Mouse (Mus musculus) limb, embryonic 14.5 days (tissue): ENCODE measurements around the gene Afg1l. TPM values are rescaled to one million over a fixed set of nuclear protein-coding genes. Genes with fewer than 3 reads are reported as not detected.

ENCODE experiments used
- ATAC-seq: fragments of 200-750 bp; cut with Nextera tagmentation; 2 replicates; pipeline ENCODE4 v1.8.0; 2017; ENCODE audit warnings: low read depth, moderate number of reproducible peaks, moderate TSS enrichment; ENCODE audit not compliant: low FRiP score
- DNase-seq: peaks from one replicate; pipeline ENCODE4 v3.0.0-alpha.2; 2015; ENCODE audit warnings: low spot score
- H3K27ac ChIP-seq: fragments of 300-500 bp; sonication (generic); replicated peaks from 2 replicates; pipeline ENCODE4 v1.5.1; 2014; ENCODE audit warnings: low read depth, mild to moderate bottlenecking, low read length, moderate library complexity, mixed read lengths
- H3K27me3 ChIP-seq: fragments of 300-500 bp; sonication (generic); 2 replicates; pipeline ENCODE4 v1.6.1; 2014; ENCODE audit warnings: low read length, mixed read lengths; ENCODE audit not compliant: control insufficient read depth, insufficient read depth
- H3K36me3 ChIP-seq: fragments of 300-500 bp; sonication (generic); 2 replicates; pipeline ENCODE4 v1.6.1; 2014; ENCODE audit warnings: mild to moderate bottlenecking, low read length, moderate library complexity, mixed read lengths; ENCODE audit not compliant: control insufficient read depth, insufficient read depth
- H3K4me1 ChIP-seq: fragments of 300-500 bp; sonication (generic); 2 replicates; pipeline ENCODE4 v1.6.1; 2014; ENCODE audit warnings: antibody characterized with exemption, low read length, mixed read lengths; ENCODE audit not compliant: control insufficient read depth, insufficient read depth
- H3K4me2 ChIP-seq: fragments of 300-500 bp; sonication (generic); replicated peaks from 2 replicates; pipeline ENCODE4 v1.6.1; 2014; ENCODE audit warnings: low read depth, mild to moderate bottlenecking, low read length, moderate library complexity; ENCODE audit not compliant: severe bottlenecking
- H3K4me3 ChIP-seq: fragments of 300-500 bp; sonication (generic); replicated peaks from 2 replicates; pipeline ENCODE4 v1.5.1; 2014; ENCODE audit warnings: low read length
- H3K9ac ChIP-seq: fragments of 300-500 bp; sonication (generic); 2 replicates; pipeline ENCODE4 v1.6.1; 2014; ENCODE audit warnings: mild to moderate bottlenecking, low read depth, low read length, moderate library complexity; ENCODE audit not compliant: severe bottlenecking
- H3K9me3 ChIP-seq: fragments of 300-500 bp; sonication (generic); 2 replicates; pipeline ENCODE4 v1.6.1; 2016; ENCODE audit warnings: low read length; ENCODE audit not compliant: control insufficient read depth
- POLR2A ChIP-seq: fragments of 200-500 bp; IDR thresholded peaks from 2 replicates; pipeline ENCODE4 v1.8.0; 2012; ENCODE audit warnings: inconsistent platforms, mild to moderate bottlenecking, moderate library complexity, borderline replicate concordance; ENCODE audit not compliant: insufficient read depth, insufficient read length; ENCODE audit errors: extremely low read depth
- WGBS: fragments of 180-500 bp; shearing (Covaris S2); extraction: QIAGEN DNeasy Blood & Tissue Kit; methylation state at CpG from one replicate; pipeline ENCODE4 v1.1.7; 2014; 5-methylcytosine and 5-hydroxymethylcytosine counted together
- polyA plus RNA-seq, 2 experiments: library from polyadenylated mRNA; depleted of rRNA in 1 of 2; stranded (reverse) in 1 of 2; unstranded in 1 of 2; fragments of >200 nt; fragmentation: Nextera tagmentation in 1 of 2; extraction: Ambion mirVana in 1 of 2; gene quantifications; 2 replicates each; pipeline versions ENCODE4 v1.2.1 to v1.2.3; 2012 to 2014

Afg1l gene
- polyA plus RNA-seq, 2 experiments, result 5.3 to 5.7 TPM

DNA sequence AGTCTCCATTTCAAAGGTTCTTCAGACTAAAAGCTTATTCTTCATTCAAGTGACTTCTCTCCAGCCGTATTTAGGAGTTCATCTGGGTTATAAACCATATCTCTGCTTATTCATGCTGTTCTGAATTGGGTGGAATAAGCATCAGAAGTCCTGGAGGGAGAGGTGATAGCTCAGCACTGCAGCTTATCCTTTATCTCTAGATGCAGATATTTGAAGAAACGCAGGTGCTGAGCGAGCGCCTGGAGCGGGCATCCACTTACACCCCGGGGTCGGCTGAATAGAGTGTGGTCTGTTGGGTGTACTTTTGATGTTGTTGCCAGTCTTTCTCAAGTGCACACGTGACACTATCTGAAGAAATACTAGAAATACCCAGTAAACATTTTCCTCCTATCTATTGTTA lies 40.0 kb upstream of the Afg1l start:
- TF ChIP-seq POLR2A, result no peak
- WGBS, result 91% methylated on average over 8 of the region's 8 CpGs
- Histone ChIP-seq H3K4me1 (peaks cover 8% of the 10 kb centered on the region), H3K4me3 (no peak overlapping the region), H3K9me3 (no peaks in the 10 kb centered on the region), H3K4me2 (no peak overlapping the region), H3K9ac (no peak overlapping the region), H3K27me3 (no peaks in the 10 kb centered on the region), H3K27ac (no peak overlapping the region), H3K36me3 (0 out of 2 replicates have a peak, but pooled peaks cover 3% of the 10 kb centered on the region)
- DNase-seq, result no peak
- ATAC-seq, result no peak

DNA sequence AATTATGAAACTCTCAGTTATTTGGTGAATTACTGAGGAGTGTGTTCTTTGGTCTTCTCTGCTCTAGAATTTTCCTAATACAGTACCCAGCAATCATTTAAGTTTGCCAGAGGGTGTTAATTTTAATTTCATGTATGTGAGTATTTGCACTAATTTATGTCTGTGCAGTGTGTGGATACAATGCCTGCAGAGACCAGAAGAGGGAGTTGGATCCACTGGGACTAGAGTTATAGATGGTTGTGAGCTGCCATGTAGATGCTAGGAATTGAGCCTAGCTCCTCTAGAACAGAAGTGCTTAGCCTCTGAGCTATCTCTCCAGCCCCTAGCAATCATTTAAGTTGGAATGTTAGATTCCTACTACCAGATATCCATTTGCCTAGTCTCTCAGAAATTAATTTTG lies 35.8 kb upstream of the Afg1l start:
- Histone ChIP-seq H3K4me2 (no peak overlapping the region), H3K27me3 (no peaks in the 10 kb centered on the region), H3K27ac (no peak overlapping the region), H3K4me1 (no peaks in the 10 kb centered on the region), H3K4me3 (no peak overlapping the region), H3K9ac (no peak overlapping the region), H3K9me3 (no peaks in the 10 kb centered on the region), H3K36me3 (peaks cover 12% of the 10 kb centered on the region)
- no peak for TF ChIP-seq POLR2A
- ATAC-seq (no peak), DNase-seq (no peak)

DNA sequence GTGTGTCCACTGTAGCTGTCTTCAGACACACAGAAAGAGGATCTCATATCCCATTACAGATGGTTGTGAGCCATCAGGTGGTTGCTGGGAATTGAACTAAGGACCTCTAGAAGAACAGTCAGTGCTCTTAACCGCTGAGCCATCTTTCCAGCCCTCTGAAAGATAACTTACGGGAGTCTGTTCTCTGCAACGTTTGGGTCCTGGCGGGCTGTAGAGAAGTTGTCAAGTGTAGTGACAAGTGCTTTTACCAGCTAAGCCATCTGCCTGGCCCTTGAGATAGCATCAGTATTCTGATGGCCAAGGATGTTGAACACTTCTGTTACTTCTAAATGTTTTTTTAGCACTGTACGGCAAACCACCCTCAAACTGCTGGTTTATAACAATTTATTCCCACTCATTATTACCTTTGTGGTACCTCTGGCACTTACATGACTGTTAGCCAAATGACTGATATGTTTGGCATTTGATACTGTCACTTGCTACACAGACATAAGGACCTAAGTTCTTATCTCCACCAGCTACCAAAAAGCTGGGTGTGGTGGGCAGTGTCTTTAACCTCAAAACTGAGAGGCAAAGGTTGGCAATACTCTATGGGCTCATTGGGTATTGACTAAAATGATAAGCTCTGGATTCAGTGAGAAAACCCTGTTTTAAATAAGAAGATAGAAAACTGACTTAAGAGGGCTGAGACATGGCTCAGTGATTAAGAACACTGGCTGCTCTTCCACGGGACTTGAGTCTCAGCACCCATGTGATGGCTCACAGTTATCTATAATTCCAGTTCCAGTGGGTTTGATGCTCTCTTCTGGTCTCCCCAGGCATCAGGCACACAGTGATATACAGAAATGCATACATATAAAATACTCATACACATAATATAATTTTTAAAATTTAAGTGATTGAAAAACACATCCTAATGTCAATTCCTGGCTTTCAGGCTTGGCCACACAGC lies 33.1 kb upstream of the Afg1l start:
- no peaks in the 10 kb centered on the region for H3K27me3 ChIP-seq
- no peak for DNase-seq
- WGBS, result 90% methylated on average over 6 of the region's 6 CpGs
- H3K9ac ChIP-seq, result no peak overlapping the region
- no peaks in the 10 kb centered on the region for H3K9me3 ChIP-seq
- no peak for ATAC-seq
- TF ChIP-seq POLR2A, result no peak
- no peak overlapping the region for H3K27ac ChIP-seq
- H3K4me1 ChIP-seq, result no peaks in the 10 kb centered on the region
- H3K36me3 ChIP-seq, result peaks cover 21% of the 10 kb centered on the region
- no peak overlapping the region for H3K4me2 ChIP-seq
- H3K4me3 ChIP-seq, result no peak overlapping the region

DNA sequence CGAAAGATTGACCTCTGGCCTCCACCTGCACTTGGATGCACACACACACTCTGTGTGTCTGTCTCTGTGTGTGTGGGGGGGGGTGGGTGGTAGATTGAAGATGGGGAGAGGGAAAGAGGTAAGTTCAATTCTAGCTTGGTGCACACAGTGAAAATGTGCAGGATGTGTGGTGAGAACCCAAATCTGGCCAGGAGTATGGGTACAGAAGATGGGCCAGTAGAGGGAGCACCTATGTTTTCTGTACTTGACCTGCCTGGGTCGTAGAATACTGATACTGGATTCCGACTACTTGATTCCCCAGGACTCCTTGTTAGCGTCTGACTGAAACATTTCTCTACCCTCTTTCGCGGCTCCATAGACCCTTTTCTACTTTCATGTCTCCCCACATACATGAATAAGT lies 31.8 kb upstream of the Afg1l start:
- Histone ChIP-seq H3K36me3 (peaks cover 21% of the 10 kb centered on the region), H3K9me3 (no peaks in the 10 kb centered on the region), H3K4me1 (no peaks in the 10 kb centered on the region), H3K4me3 (no peak overlapping the region), H3K27ac (no peak overlapping the region), H3K27me3 (no peaks in the 10 kb centered on the region), H3K4me2 (no peak overlapping the region), H3K9ac (no peak overlapping the region)
- ATAC-seq, result no peak
- no peak for DNase-seq
- TF ChIP-seq POLR2A, result no peak
- WGBS, result 92% methylated on average over 6 of the region's 6 CpGs

DNA sequence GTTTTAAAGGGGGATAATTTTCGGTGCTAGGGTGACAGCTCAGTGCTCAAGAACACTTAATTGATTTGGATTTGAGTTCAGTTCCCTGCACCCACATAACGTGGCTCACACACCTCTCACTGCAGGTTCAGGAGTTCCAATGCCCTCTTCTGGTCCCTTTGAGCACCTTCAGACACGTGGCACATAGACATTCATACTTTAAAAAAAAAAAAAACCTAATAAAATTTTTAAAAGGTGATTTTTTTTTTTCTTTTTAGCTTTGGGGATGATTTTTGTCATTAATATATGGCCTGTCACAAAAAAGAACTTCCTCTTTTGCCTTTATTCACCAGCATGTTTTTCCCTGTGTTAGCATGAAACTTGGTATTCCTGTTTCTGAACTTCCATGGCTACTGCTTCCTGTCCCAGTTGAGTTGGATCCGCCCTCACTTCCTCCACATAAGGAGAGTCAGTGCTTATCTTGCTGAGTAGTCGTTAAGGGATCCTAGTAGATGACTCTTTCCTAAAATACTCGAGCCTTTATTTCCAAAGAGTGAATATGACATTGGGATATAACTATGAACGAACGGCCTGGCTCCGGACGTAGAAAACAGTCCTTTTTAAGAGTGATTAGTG lies 25.8 kb upstream of the Afg1l start:
- Histone ChIP-seq H3K4me3 (no peak overlapping the region), H3K27ac (no peak overlapping the region), H3K9ac (no peak overlapping the region), H3K4me1 (no peaks in the 10 kb centered on the region), H3K4me2 (no peak overlapping the region), H3K27me3 (no peaks in the 10 kb centered on the region), H3K9me3 (no peaks in the 10 kb centered on the region), H3K36me3 (peaks cover 8% of the 10 kb centered on the region)
- 90% methylated on average over 10 of the region's 10 CpGs for WGBS
- ATAC-seq (no peak), DNase-seq (no peak)
- TF ChIP-seq POLR2A, result no peak
